ENCODE assay signal across 24 mouse cellular contexts in the genomic region with DNA sequence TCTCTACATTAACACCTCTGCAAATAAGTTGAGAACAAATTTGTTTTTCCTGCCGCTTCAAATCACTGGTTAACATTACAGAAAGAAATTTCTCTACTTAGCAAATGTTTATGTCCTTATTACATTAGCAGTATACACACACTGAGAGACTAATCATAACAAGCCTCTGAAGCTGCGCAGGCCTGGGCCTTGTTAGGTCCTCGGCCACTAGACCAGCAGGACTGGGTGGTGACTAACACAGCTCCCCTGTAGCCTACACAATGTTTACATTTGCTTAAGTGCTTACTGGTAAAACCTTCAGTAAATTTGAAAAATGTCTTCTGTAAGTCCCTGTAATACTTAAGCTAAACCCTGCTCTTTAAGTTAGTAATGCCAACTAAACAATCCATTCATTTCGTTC.
"Had no signal": no experiment of that assay in that cellular context is flagged by ENCODE, and none has a peak within 500 bp of the region (broad histone marks: within the 10 kb centered on the region; RNA-seq: fewer than 3 reads in every experiment).

No protein-coding gene starts in this region.

- H3K9ac ChIP-seq: heart, embryonic 13.5 days; heart, embryonic 15.5 days; hindbrain, embryonic 13.5 days; hindbrain, embryonic 15.5 days; intestine, embryonic 15.5 days; limb, embryonic 12.5 days had no signal

- H3K27me3 ChIP-seq: heart, embryonic 13.5 days; heart, embryonic 15.5 days; hindbrain, embryonic 13.5 days; hindbrain, embryonic 15.5 days; intestine, embryonic 15.5 days; limb, embryonic 12.5 days had no signal

- DNase-seq: gastrocnemius, postnatal 14 days; gastrocnemius, postnatal 36 days; heart, adult 11 months; heart, adult 2 months; heart, postnatal 14 days; heart, postnatal 36 days; kidney, adult 18-20 months; kidney, adult 8-10 months; kidney, postnatal 10 days; kidney, postnatal 25 days; kidney, postnatal 4 days had no signal

- ATAC-seq: forebrain, embryonic 16.5 days; hindbrain, postnatal 0 days; intestine, embryonic 15.5 days; intestine, postnatal 0 days had no signal

- H3K4me1 ChIP-seq: intestine, embryonic 15.5 days had no signal

- H3K27ac ChIP-seq: heart, adult 2 months; heart, embryonic 13.5 days; heart, embryonic 15.5 days; hindbrain, embryonic 13.5 days; hindbrain, embryonic 15.5 days; hindbrain, postnatal 0 days; intestine, embryonic 15.5 days; layer of hippocampus, adult 2 months; left cerebral cortex, adult 2 months; limb, embryonic 10.5 days; limb, embryonic 12.5 days had no signal

- H3K9me3 ChIP-seq: heart, embryonic 13.5 days; heart, embryonic 15.5 days; hindbrain, embryonic 13.5 days; hindbrain, embryonic 15.5 days; intestine, embryonic 15.5 days; limb, embryonic 10.5 days; limb, embryonic 12.5 days had no signal

- H3K36me3 ChIP-seq: heart, embryonic 13.5 days; hindbrain, embryonic 13.5 days; hindbrain, embryonic 15.5 days; intestine, embryonic 15.5 days; limb, embryonic 12.5 days had no signal

- H3K4me3 ChIP-seq: heart, adult 2 months; heart, embryonic 13.5 days; heart, embryonic 15.5 days; hindbrain, embryonic 13.5 days; hindbrain, embryonic 15.5 days; intestine, embryonic 15.5 days; layer of hippocampus, adult 2 months; left cerebral cortex, adult 2 months; limb, embryonic 10.5 days; limb, embryonic 12.5 days had no signal

- H3K4me2 ChIP-seq: heart, embryonic 11.5 days; heart, embryonic 13.5 days; heart, embryonic 15.5 days; hindbrain, embryonic 13.5 days; hindbrain, embryonic 15.5 days; intestine, embryonic 15.5 days; limb, embryonic 12.5 days had no signal
